Mouse (Mus musculus) erythroblast, embryonic 14.5 days (primary cell): Measurements from ENCODE around the gene Gm37240. TPM values are rescaled to one million over a fixed set of nuclear protein-coding genes. Genes with fewer than 3 reads are reported as not detected.

Experiments used
- H3K27me3 ChIP-seq: 2 replicates; pipeline ENCODE4 v1.6.1; 2012; ENCODE audit warnings: inconsistent platforms; ENCODE audit not compliant: control insufficient read depth
- H3K36me3 ChIP-seq: 2 replicates; pipeline ENCODE4 v1.6.1; 2012; ENCODE audit warnings: mild to moderate bottlenecking, inconsistent platforms; ENCODE audit not compliant: control insufficient read depth
- H3K4me1 ChIP-seq: 2 replicates; pipeline ENCODE4 v1.6.1; 2012; ENCODE audit warnings: inconsistent platforms; ENCODE audit not compliant: control insufficient read depth
- H3K4me3 ChIP-seq: replicated peaks from 2 replicates; pipeline ENCODE3; 2012; ENCODE audit warnings: moderate library complexity, mild to moderate bottlenecking, inconsistent platforms
- H3K9me3 ChIP-seq: 2 replicates; pipeline ENCODE4 v1.6.1; 2012; ENCODE audit warnings: low read length, inconsistent platforms, mixed read lengths; ENCODE audit not compliant: control insufficient read depth
- GATA1 ChIP-seq: IDR thresholded peaks from 2 replicates; pipeline ENCODE4 v1.6.1; 2012; ENCODE audit warnings: low read length, inconsistent platforms, mixed read lengths
- TAL1 ChIP-seq: IDR thresholded peaks from 3 replicates; pipeline ENCODE4 v1.6.1; 2012; ENCODE audit warnings: low read length, inconsistent platforms, mixed read lengths
- polyA plus RNA-seq: library from polyadenylated mRNA; stranded (reverse); fragments of >175 nt; gene quantifications from 2 replicates; pipeline ENCODE4 v1.2.3, GENCODE M21; 2012

Gene Gm37240
- polyA plus RNA-seq, 1 experiment, result not detected

DNA sequence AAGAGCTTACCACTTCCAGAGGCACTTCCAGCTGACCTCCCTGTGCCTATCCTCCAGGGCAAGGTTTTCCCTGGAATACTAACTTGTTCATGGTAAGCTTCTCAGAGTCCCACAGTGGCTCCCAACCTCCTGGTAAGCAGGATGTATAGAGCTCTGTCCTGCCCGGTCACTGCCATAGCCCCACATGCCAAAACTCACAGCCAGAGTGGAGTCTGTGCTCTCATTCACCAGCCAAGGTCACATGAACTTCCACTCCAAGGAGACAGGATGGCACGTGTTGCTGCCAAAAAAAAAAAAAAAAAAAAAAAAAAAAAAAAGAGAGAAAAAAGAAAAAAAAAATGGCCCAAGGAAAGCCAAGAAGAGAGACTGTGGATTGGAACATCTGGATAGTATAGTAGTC, 109.5 kb downstream of the Gm37240 start:
- H3K4me1 ChIP-seq, result no peaks in the 10 kb centered on the region
- no peaks in the 10 kb centered on the region for H3K9me3 ChIP-seq
- H3K36me3 ChIP-seq, result no peaks in the 10 kb centered on the region
- no peak overlapping the region for H3K4me3 ChIP-seq
- no peaks in the 10 kb centered on the region; the same call in 1 of the 2 replicates for H3K27me3 ChIP-seq
- no peak for TF ChIP-seq TAL1
- TF ChIP-seq GATA1, result no peak

DNA sequence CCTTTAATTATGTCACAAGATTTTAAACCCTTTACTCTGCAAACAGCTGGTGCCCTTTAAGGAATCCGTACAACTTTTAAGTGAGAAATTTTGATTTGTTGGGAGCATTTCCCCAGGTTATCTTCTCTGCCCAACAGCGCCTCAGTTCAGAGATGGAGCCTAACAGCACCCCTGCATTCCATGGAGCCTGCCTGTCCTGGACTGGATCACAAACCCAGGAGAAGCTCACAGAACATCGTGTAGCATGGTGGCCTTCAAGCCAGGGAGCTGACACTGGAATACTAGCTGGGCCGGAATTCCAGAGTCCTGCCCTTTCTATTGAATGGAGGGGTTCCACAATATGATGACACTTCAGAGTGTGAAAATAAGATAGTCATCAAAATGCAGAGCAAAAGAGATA, 110.0 kb downstream of the Gm37240 start:
- no peaks in the 10 kb centered on the region for H3K4me1 ChIP-seq
- no peak for TF ChIP-seq GATA1
- no peak for TF ChIP-seq TAL1
- H3K27me3 ChIP-seq, result no peaks in the 10 kb centered on the region; the same call in 1 of the 2 replicates

DNA sequence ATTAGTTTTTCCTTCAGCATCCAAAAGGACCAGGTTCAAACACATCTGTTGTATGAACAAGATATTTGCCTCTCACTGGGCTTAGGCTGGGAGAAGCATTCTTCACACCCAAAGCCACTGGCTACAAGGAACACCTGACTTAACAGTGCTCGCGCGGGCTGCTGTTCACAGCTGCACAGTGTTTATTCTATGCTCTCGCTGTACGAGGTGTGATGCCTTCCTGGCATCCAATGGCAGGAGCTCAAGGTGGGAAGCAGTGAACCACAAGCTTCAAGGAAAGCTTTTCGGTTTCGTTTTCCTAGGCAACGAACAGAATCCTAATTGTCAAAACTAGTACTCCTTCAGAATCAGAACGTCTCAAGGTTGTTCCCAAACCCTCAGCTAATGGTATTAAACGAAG, 110.6 kb downstream of the Gm37240 start:
- Histone ChIP-seq H3K27me3 (no peaks in the 10 kb centered on the region; the same call in 1 of the 2 replicates), H3K4me3 (no peak overlapping the region), H3K36me3 (no peaks in the 10 kb centered on the region), H3K9me3 (no peaks in the 10 kb centered on the region), H3K4me1 (no peaks in the 10 kb centered on the region)
- no peak for TF ChIP-seq GATA1

More for the DNA sequence above, 110.0 kb downstream of the Gm37240 start:
- Histone ChIP-seq H3K4me3 (no peak overlapping the region), H3K36me3 (no peaks in the 10 kb centered on the region), H3K9me3 (no peaks in the 10 kb centered on the region)

DNA sequence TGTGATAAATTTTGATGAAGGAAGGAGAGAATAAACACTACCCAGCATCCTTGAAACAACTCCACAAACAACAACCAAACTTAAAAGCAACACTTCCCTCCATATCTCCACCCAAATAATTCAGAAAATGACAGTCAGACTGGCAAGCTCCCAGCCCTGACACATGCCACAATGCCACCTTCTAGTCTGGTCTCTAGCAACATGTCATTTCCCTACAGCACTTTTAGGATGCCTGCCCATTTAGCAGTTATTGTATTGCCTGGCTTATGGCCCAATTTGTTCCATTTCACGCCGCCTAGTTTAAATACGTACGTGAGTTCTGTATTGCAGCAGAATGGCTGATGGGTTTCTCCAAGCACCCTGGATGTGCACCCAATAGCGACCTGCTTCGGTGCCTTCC, 111.2 kb downstream of the Gm37240 start:
- Histone ChIP-seq H3K27me3 (no peaks in the 10 kb centered on the region; the same call in 1 of the 2 replicates), H3K36me3 (no peaks in the 10 kb centered on the region), H3K4me3 (no peak overlapping the region), H3K9me3 (no peaks in the 10 kb centered on the region), H3K4me1 (no peaks in the 10 kb centered on the region)
- TF ChIP-seq TAL1 (no peak), GATA1 (no peak)

DNA sequence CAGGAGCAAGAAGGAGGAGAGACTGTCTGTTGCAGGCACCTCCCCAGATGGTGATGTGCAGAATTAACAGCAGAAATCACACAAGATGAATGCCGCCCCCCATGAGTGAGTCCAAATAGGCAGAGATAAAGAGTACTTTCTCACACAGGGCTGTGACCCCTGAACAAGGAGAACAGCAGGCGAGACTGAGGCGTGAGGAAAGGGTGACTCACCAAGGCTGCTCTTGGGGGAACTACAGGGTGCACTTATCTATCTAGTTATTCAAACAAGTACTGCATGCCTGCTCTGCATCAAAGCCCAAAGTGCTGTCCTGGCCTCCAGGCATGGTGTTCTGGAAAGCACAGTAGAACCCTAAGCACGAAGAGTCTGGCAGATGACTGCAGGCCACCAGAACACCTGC, 113.4 kb downstream of the Gm37240 start:
- no peaks in the 10 kb centered on the region for H3K9me3 ChIP-seq
- H3K4me3 ChIP-seq, result no peak overlapping the region
- TF ChIP-seq GATA1 (no peak), TAL1 (no peak)
- no peaks in the 10 kb centered on the region for H3K36me3 ChIP-seq
- no peaks in the 10 kb centered on the region for H3K4me1 ChIP-seq
- no peaks in the 10 kb centered on the region; the same call in 1 of the 2 replicates for H3K27me3 ChIP-seq

DNA sequence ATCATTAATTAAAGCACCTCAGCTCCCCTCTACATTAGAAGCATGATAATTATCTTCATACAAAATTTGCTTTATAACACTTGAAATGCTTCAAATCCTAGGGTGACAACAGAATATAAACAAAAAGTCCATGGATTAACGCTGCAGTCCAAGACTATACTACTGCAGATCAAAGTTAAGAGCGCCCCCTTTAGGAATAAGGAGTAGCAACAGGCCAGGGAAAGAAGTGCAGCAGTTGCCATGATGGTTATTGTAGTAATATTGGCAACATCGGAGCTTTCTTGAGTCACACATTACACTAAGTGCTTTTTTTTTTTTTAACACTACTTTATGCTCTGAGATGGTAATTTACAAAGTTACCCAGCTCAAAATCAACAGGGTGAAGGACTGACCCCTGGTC, 113.9 kb downstream of the Gm37240 start:
- H3K9me3 ChIP-seq, result no peaks in the 10 kb centered on the region
- no peaks in the 10 kb centered on the region for H3K36me3 ChIP-seq
- H3K4me1 ChIP-seq, result no peaks in the 10 kb centered on the region
- no peaks in the 10 kb centered on the region; the same call in 1 of the 2 replicates for H3K27me3 ChIP-seq
- TF ChIP-seq GATA1, result no peak
- TF ChIP-seq TAL1, result no peak
- no peak overlapping the region for H3K4me3 ChIP-seq

DNA sequence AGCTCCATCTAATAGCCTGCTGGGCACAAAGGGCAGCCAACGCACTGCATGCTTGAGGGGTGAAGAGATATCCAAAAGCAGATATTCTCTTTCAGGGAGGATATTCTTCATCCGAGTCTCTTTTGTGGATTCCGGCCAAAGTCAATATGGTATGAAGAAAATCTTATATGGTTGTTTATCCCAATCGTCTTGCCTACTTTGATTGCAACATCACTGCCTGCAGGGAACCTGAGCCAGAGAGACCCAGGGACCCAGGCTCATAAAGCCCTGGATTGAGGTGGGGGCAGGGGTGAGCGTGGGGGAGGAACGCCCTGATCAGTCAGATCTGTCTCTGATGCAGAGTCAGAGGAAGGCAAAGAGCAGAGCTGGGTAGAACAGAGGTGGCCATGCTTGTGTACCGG, 122.4 kb downstream of the Gm37240 start:
- H3K9me3 ChIP-seq, result no peaks in the 10 kb centered on the region
- TF ChIP-seq TAL1, result no peak
- TF ChIP-seq GATA1, result no peak
- no peaks in the 10 kb centered on the region for H3K27me3 ChIP-seq
- no peaks in the 10 kb centered on the region for H3K36me3 ChIP-seq
- H3K4me1 ChIP-seq, result no peaks in the 10 kb centered on the region
- H3K4me3 ChIP-seq, result no peak overlapping the region

DNA sequence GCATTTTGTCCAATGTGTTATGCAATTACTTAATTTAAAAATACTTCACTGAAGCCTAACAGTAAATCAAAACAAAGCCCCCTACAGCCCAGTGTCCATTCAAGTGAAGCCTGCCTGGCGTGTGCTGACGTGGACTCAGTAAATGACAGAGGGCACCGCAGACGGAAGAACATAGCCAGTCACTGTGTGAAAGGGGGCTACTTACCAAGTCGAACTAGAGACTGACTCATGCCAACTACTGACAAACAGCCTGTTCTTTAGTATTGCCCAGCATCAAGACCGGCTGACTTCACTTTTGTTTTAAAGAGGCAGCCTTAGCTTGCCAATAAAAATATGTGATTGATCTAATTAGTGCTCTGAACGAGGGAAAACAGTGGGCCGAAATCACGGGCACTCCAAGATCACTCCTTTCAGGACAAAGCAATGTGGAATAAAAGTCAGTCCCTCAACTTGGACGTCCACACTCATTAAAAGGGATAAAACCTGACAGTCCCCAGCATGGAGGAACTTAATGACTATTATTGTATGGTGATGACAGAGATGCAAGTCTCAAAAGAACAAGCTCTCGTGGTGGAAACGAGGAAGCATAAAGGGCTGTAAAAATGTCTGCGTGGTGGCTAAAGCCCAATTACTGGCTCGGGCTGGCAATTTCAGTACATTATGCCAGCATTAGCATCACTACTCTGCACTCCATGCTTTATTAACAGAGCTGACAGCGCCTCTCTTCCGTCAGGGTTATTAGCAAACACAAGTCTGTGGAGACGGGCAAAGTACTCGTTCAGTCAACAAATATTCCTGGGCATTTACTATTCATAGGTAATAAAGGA, 123.1 kb downstream of the Gm37240 start:
- no peaks in the 10 kb centered on the region for H3K36me3 ChIP-seq
- TF ChIP-seq TAL1 (no peak), GATA1 (no peak)
- H3K4me3 ChIP-seq, result no peak overlapping the region
- no peaks in the 10 kb centered on the region for H3K4me1 ChIP-seq
- no peaks in the 10 kb centered on the region for H3K9me3 ChIP-seq
- no peaks in the 10 kb centered on the region for H3K27me3 ChIP-seq

DNA sequence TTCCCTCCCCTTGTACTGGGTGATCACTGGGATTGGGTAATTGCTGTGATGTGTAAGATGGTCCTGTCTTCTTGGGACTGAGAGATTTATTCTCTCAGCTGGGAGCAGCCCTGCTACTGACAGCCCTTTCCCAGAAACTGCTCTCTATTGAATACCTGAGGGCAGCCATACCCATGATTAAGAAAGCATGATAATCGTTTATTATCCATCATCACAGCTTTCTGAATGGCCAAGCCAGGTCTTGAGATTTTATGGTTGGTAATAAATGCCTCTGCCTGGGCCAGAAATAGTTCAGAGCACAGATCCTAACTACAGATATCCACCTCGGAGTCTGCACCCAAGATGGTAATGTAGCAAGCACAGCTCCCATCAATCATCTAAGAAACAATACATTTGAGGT, 129.4 kb downstream of the Gm37240 start:
- H3K9me3 ChIP-seq, result no peaks in the 10 kb centered on the region
- no peak for TF ChIP-seq TAL1
- TF ChIP-seq GATA1, result no peak
- H3K36me3 ChIP-seq, result no peaks in the 10 kb centered on the region
- H3K4me1 ChIP-seq, result no peaks in the 10 kb centered on the region
- H3K27me3 ChIP-seq, result no peaks in the 10 kb centered on the region
- H3K4me3 ChIP-seq, result no peak overlapping the region
